Mouse (Mus musculus): ENCODE measurements around the gene Acbd4.

GRCm38 (mm10) chr11:103076010-103076409 is 25.5 kb upstream of the Acbd4 start:
- peak; percentile 33; the same call in 1 of the 2 replicates for TF ChIP-seq EP300 (IDR thresholded peaks at IDR 0.05; ENCODE audit: low read depth)
- no peak for TF ChIP-seq CTCF (IDR thresholded peaks at IDR 0.05; ENCODE audit: low read depth)
